Mouse (Mus musculus) heart, postnatal 0 days (tissue): ENCODE results near the gene Brpf1.

Source experiments
- CTCF ChIP-seq: IDR thresholded peaks from 2 replicates; pipeline ENCODE4 v1.5.1; 2016; ENCODE audit warnings: antibody characterized with exemption, control low read depth, low read depth
- EP300 ChIP-seq: IDR thresholded peaks from 2 replicates; pipeline ENCODE4 v1.6.1; 2016; ENCODE audit warnings: antibody characterized with exemption, low read depth

- TF ChIP-seq EP300 (no peak), CTCF (no peak)
Measured at GRCm38 (mm10) chr6:113263531-113263930, 43.4 kb upstream of the Brpf1 start.
